ENCODE assay signal across 8 mouse cellular contexts in genomic region chr7:66058703-66059102, GRCm38 (mm10). TPM values are rescaled to one million over a fixed set of nuclear protein-coding genes. Genes with fewer than 3 reads are reported as not detected.
DNase-seq lines count a peak whose midpoint lies in the region; ATAC-seq and TF ChIP-seq lines count a peak whose summit lies in the region.

Gene Snrpa1, plus strand, starts transcription at chr7:66059003.

- no peak for TF ChIP-seq CTCF in spleen, adult 2 months (IDR thresholded peaks at IDR 0.05; ENCODE audit: extremely low read depth, insufficient read depth, insufficient read length, insufficient replicate concordance)
- TF ChIP-seq CTCF in olfactory bulb, adult 2 months (IDR thresholded peaks at IDR 0.05; ENCODE audit: insufficient read depth, low read depth, low read length), result no peak

- peak within 1 kb of the TSS; percentile 88 for H3K4me2 ChIP-seq in limb, embryonic 12.5 days

- peak within 1 kb of the TSS; percentile 90 for H3K4me3 ChIP-seq in spleen, adult 2 months (ENCODE audit: extremely low read depth, insufficient read depth, insufficient read length)
- peak within 1 kb of the TSS; percentile 92 for H3K4me3 ChIP-seq in limb, embryonic 12.5 days (replicated peaks)
- H3K4me3 ChIP-seq in olfactory bulb, adult 2 months (ENCODE audit: insufficient read depth, low read depth, low read length), result peak within 1 kb of the TSS; percentile 74; the same call in 1 of the 2 replicates

- no peak for TF ChIP-seq POLR2A in spleen, adult 2 months (IDR thresholded peaks at IDR 0.05; ENCODE audit: low read depth, low read length)
- no peak for TF ChIP-seq POLR2A in olfactory bulb, adult 2 months (IDR thresholded peaks at IDR 0.05; ENCODE audit: insufficient read depth, low read depth, low read length)

- no peaks in the 10 kb centered on the region for H3K27me3 ChIP-seq in spleen, adult 2 months (ENCODE audit: control insufficient read depth, insufficient read depth, low read length)
- peaks cover 10% of the 10 kb centered on the region; the same call in 1 of the 2 replicates for H3K27me3 ChIP-seq in limb, embryonic 12.5 days

- peaks cover 4% of the 10 kb centered on the region; the same call in 1 of the 2 replicates for H3K4me1 ChIP-seq in spleen, adult 2 months (ENCODE audit: control insufficient read depth, insufficient read depth, insufficient read length)
- peaks cover 14% of the 10 kb centered on the region for H3K4me1 ChIP-seq in limb, embryonic 12.5 days (replicated peaks)
- peaks cover 2% of the 10 kb centered on the region; the same call in 1 of the 2 replicates for H3K4me1 ChIP-seq in olfactory bulb, adult 2 months (ENCODE audit: control insufficient read depth, insufficient read depth, low read length)

- ATAC-seq in erythroblast, adult 5-6 weeks (replicated peaks; ENCODE audit: low FRiP score, poor library complexity, severe bottlenecking), result no peak
- no peak for ATAC-seq in limb, embryonic 12.5 days (ENCODE audit: insufficient number of reproducible peaks, insufficient read depth, low FRiP score, low TSS enrichment, low read depth)

- no peaks in the 10 kb centered on the region for H3K9me3 ChIP-seq in limb, embryonic 12.5 days

- intact Hi-C loops in heart, postnatal 14 days (cut with DNase I), result loop anchor here (5.0 kb wide), 2 partner anchors 196 to 286 kb away; partner anchors contain the start of gene Pcsk6

- 0 out of 2 replicates have a peak, but pooled peaks cover 2% of the 10 kb centered on the region for H3K36me3 ChIP-seq in spleen, adult 2 months (ENCODE audit: control insufficient read depth, insufficient read depth, low read length)
- H3K36me3 ChIP-seq in limb, embryonic 12.5 days, result peaks cover 15% of the 10 kb centered on the region

- H3K9ac ChIP-seq in limb, embryonic 12.5 days (replicated peaks), result peak within 1 kb of the TSS; percentile 93

- DNase-seq in spleen, adult 2 months (ENCODE audit: low read depth in 1 of 2, low spot score in 2 of 2), result no peak
- no peak for DNase-seq in spleen, postnatal 10 days (ENCODE audit: low spot score in 2 of 2)
- DNase-seq in heart, postnatal 14 days, result no peak
- no peak for DNase-seq in thymus, postnatal 4 days
- no peak for DNase-seq in kidney, adult 8-10 months

- WGBS in spleen, adult 2 months, result 79% methylated on average over 1 of the region's 1 CpGs
- 86% methylated on average over 1 of the region's 1 CpGs for WGBS in limb, embryonic 12.5 days
- 74% methylated on average over 1 of the region's 1 CpGs for WGBS in olfactory bulb, adult 2 months

- no peak within 1 kb of the TSS for H3K27ac ChIP-seq in spleen, adult 2 months (ENCODE audit: insufficient read depth, low read length)
- H3K27ac ChIP-seq in limb, embryonic 12.5 days, result no peak within 1 kb of the TSS
- H3K27ac ChIP-seq in olfactory bulb, adult 2 months (ENCODE audit: insufficient read depth, low read depth, low read length), result no peak within 1 kb of the TSS

RNA-seq across cellular contexts. Expression of gene Snrpa1, which starts in this region (rescaled TPM):
- 7.2 and 9.1 TPM in 2 replicates for polyA plus RNA-seq in spleen, adult 2 months (2012; rRNA removed)
- 22.6 and 33.0 TPM in 2 replicates for total RNA-seq in erythroblast, adult 5-6 weeks (2015; ENCODE audit: low replicate concordance)
- 14.6 and 24.2 TPM in 2 replicates for total RNA-seq in erythroblast, adult 5-6 weeks (2017; ENCODE audit: low replicate concordance)
- total RNA-seq in heart, postnatal 14 days (2021), result 10 to 100 TPM; 19.1 to 21.1 TPM
- polyA plus RNA-seq in limb, embryonic 12.5 days (2016; fragmentation: Nextera tagmentation; extraction: Ambion mirVana), result 247 and 252 TPM in 2 replicates
- polyA plus RNA-seq in olfactory bulb, adult 2 months (2012; ENCODE audit: insufficient read depth, insufficient read length, low replicate concordance, missing spikeins), result not detected in 2 replicates

Comparison
In these comparisons a context has a peak if more than half of its experiments do, and no peak if none do; other contexts are left out.
1. RNA of gene Snrpa1 (polyA plus RNA-seq): 247 to 252 TPM in limb, embryonic 12.5 days; 7.2 to 9.1 TPM in spleen, adult 2 months and not detected in olfactory bulb, adult 2 months; every median in the first group is over 10 times any median in the second.
2. Peak in every context shown above with its lines, with median percentiles within 50 percentile points of each other: H3K4me3 ChIP-seq.